Mouse (Mus musculus) thymus, adult 18-20 months (tissue): ENCODE data around the gene Hpse2.
"Not testable (repeated sequence)": the region's sequence is repeated elsewhere in the genome, so short reads cannot be mapped to it uniquely, and the experiment has no call there.

Experiments
- DNase-seq, 2 experiments: peaks; one replicate each; pipeline ENCODE4 v3.0.0; 2022; ENCODE audit warnings: mixed read lengths in 2 of 2

Gene Hpse2

DNA sequence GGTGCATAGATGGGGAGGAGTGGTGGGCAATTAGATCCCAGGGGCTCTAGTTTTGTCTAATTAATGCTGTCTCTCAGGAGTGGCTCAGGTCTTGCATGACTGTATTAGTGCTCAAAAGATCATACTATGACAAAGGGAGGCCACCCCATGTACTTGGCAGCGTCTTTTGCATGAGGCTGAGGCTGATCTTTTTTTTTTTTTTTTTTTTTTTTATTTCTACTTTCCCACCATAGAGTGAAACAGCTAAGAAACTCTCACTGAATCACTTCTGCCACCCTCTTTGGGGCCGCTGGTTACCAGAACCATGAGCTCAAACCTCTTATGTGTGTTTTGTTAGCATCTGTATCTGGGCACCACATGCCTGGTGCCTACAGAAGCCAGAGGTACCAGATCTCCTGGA, 549.0 kb downstream of the Hpse2 start:
- no peak for DNase-seq

DNA sequence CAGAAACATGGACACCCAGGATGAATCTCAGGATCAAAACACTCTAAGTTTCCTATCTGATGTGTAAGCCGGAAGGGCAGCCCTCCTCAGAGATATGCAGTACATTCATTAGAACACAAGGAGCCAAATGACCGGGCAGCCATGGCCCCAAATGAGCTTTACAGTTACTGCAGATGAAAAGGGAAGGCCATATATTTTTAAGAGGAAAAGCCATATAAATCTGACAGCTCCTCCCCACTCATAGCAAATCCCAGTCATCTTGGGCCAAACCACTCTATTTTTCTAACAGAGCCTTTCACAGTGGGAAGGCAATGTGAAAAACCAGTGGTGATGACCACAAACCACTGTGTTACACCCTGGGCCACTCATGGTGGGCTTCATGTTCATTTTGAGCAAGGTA, 549.9 kb downstream of the Hpse2 start:
- no peak for DNase-seq

- DNase-seq: no peak
These were observed 550.6 kb downstream of the Hpse2 start for GRCm38 (mm10) chr19:42837591-42837990.

- no peak for DNase-seq
These were observed 555.0 kb downstream of the Hpse2 start for GRCm38 (mm10) chr19:42833126-42833525.

DNA sequence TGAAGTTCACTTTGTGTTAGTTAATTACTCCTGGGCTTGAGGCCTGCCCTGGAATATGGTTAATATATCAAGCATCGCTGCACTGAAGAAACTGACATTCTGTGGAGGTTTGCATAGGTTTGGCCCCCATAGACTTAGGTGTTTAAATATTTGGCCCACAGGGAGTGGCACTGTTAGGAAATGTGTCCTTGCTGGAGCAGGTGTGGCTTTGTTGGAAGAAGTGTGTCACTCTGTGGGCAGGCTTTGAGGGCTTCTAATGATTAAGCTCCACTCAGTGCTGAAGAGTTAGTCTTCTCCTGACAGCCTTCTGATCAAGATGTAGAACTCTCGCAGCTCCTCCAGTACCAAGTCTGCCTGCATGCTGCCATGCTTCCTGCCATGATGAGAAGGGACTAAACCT, 555.9 kb downstream of the Hpse2 start:
- DNase-seq: no peak

- DNase-seq: no peak
These were observed 559.0 kb downstream of the Hpse2 start for GRCm38 (mm10) chr19:42829196-42829595.

- DNase-seq: no peak
These were observed 560.3 kb downstream of the Hpse2 start for GRCm38 (mm10) chr19:42827843-42828242.

- DNase-seq: no peak
These were observed 568.0 kb downstream of the Hpse2 start for GRCm38 (mm10) chr19:42820109-42820508.

DNA sequence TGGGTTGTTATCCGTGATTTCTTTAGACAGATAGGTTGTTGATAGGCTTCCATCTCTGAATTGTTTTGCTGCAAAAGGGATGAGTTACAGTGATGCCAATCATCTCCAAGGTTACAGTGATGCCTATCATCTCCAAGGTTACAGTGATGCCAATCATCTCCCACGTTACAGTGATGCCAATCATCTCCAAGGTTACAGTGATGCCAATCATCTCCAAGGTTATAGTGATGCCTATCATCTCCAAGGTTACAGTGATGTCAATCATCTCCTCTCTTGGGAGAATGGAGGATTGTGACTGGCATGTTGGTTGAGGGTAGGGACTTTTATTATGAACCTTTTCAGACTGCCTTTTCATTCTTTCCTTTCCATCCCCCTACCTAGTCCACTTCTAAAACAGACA, 570.4 kb downstream of the Hpse2 start:
- DNase-seq: no peak

DNA sequence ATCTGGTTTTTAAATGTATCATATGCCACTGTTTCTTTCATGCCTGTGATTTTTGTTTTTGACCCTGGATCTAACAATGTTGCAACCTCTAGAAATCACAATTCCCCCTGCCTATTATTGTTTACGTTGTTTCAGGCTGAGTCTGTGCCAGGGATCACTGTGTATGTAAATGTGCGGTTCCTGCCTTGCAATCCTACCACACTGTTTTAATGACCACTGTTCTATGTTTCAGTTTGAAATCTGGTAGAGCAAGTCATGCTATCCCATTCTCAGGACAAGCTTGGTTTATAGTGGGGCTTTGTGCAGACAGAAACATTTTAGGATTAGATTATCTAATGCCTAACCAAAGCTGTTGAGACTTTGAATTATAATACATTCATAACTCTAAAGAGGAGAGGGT, 571.9 kb downstream of the Hpse2 start:
- DNase-seq: no peak

DNA sequence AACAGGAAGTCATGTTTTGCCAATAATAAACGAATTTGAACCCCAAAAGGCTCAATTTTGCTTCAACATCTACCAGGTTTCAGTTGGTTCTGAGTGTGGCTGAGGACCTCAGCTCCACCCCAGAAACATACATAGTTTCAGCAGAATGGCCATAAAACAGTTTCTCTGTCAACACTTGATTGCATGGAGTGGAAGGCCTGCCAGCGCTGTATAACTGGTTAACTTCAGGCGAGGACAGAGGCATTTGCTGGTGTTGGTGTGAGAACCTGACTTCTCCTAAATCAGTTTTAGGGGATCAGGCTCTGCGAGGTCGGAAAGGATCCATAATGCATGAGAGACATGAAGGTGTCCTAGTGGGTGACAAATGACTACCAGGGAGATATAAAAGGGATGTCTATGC, 578.0 kb downstream of the Hpse2 start:
- no peak for DNase-seq

- DNase-seq: no peak
These were observed 578.7 kb downstream of the Hpse2 start for GRCm38 (mm10) chr19:42809491-42809890.

DNA sequence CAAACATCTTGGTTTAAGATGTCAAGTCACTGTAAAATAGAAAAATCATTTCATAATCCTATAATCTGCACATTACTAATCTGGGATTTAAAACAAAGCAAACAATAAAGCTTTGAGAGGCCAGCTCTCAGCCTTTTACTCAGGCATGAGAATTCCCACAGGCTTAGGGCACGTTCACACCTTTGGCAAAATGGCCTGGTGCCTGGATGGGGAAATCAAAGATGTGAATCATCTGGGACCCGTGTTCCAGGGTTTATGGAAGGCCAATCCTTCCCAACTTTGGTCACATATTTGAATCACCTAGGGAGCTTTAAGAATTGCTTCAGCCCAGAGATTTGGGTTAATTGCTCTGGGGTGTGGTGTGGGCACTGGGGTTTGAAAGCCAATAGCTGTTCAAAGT, 590.3 kb downstream of the Hpse2 start:
- no peak for DNase-seq

GRCm38 (mm10) chr19:42795801-42796200, 592.4 kb downstream of the Hpse2 start:
- no peak for DNase-seq

DNA sequence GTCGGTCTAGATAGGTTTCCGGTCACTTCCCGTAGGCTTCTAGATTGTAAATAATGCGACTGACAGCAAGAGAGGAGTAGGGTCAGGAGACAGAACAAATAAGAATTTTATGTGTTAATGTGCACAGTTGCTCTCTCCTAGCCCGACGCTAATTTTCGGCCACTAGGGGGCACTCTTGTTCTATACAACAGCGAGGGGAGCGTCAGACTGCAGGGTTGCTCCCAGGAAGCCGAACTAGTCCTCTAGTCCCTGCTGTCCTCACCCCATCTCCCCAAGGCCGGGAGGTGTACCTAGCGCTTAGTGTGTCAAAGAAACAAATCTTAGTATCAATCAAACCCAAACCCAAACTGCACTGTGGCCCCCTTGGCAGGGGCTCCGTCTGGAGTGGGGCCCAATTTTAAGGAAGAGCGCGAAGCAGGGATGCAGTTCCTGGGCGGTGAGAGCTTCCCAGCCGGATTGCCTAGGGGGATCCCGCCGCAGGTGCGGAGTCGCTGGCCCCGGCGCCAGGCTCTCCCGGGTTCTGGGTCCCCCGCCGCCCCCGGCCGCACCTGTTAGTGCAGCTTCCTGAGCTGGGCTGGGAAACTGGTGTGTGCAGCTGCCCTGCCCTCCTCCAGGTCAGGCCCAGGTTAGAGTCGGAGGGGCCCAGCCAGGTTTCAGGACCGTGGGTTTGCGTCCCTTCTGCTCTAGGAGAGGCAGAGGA, 593.1 kb downstream of the Hpse2 start:
- DNase-seq: peak; percentile 49 to 56

GRCm38 (mm10) chr19:42788311-42788710, 599.8 kb downstream of the Hpse2 start:
- no peak for DNase-seq

DNA sequence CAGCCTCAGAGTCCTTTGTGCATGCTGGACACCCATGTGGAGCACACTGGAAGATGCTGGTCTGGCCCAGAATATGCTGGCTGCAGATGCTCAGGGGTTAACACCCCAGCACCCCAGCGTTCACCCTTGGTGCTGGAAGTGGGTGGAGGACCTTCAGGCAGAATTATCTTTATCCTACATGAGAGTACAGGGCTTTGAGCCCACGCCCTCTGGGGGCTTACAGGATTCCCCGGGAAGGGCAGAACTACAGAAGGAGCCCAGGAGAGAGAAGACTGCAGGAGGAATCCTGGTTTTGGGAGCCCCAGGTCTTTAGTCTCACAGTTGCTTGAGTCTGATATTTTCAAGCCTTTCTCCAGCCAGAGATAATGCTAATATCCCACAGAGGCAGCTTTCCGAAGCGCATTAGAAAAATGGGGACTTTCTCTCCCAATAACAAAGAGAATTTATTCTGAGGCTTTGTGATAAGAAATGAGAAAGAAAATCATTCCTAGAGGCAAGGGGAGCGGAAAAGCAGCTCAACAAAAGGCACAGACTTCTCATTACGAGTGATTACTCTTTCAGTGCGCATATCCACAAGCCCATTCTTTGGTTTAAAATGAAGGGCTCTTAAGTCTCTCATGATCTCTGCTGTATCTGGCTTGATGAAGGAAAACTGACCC, 602.5 kb downstream of the Hpse2 start:
- DNase-seq: no peak

GRCm38 (mm10) chr19:42785129-42785528, 603.0 kb downstream of the Hpse2 start:
- no peak for DNase-seq

DNA sequence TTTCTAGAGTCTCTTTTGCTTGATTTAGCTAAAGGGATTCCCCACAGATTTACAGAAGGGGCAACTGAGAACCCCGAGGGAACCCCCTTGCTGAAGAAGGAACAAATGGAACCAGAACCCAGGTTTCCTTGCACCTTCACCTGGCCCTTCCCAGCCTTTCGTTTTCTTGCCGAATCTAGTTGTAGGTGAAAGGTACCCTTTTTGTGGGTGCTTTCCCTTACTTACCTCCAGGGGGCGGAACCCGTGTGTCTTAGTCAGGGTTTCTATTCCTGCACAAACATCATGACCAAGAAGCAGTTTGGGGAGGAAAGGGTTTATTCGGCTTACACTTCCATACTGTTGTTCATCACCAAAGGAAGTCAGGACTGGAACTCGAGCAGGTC, 608.0 kb downstream of the Hpse2 start:
- DNase-seq: not testable (repeated sequence)

DNA sequence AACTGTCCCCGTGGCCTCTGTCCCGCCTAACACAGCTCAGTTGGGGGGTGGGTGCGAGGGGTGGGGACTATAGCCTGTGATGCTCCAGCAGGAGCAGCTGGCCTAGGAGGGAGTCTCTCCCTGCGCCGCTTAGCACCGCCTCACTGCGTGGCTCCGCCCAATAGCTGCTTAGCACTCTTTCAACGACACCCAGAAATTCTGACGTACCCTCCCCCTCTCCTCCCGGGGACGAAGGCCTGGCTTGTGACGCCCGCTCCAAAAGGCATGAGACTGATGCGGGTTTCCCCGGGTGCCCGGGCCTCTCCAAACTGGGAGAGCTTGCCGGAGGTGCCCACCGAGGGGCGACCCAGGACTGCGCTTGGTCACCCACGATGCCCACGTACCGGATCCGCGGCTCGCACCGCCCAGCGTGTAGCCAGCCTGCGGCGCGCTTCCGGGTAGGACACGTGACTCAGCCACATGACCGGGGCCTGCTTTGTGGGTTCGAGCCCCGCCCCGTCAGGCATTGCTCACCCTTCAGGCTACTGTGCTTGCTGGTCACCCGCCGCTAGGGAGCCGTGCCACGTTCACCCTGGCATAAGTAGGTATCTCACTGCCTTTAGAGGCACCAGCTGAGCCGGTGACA, 608.5 kb downstream of the Hpse2 start, which contains the start of gene Hps1:
TSS of gene Hps1 (minus strand) at position 448 of the 625 bp plus-strand sequence.
- peak; percentile 85 to 90 for DNase-seq

GRCm38 (mm10) chr19:42777801-42778200, 610.4 kb downstream of the Hpse2 start:
- no peak for DNase-seq

- DNase-seq: no peak
These were observed 611.3 kb downstream of the Hpse2 start for GRCm38 (mm10) chr19:42776813-42777212.

DNA sequence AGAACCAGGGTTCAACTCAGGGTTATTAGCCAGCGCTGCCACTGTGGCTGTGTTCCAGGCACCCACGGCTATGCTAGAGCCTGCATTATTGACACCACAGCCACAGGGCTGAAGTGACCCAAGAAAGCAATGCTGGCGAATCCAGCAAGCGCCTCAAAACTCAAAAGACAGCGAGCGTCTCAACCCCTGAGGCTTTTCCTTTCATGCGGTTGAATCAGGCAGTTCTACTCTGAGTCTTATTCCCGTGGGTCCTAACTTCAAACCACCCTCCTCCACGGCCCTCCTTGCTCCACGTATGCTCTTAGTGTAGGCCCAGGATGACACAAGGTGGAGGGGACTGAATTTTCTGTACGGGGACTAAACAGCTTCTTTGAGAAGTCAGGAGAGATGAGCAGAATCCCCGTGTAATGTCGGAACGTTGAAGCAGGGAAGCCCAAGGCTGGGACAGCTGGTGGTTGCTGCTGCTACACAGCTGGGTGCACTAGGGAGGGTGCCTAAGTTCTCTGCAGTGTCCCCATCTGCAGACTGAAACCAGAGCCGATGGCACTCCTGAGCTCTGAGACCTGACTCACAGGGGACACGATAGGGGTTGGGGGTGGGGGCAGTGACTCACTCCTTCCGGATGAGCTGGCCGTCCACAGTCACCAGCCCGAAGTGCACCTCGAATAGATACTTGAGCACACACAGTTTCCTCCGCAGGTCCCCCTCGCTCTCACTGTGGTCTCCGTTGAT, 617.8 kb downstream of the Hpse2 start:
- DNase-seq: no peak
